Mouse (Mus musculus) stomach, embryonic 14.5 days (tissue): ENCODE results near the gene Ccdc121. TPM values are rescaled to one million over a fixed set of nuclear protein-coding genes. Genes with fewer than 3 reads are reported as not detected.

Experiments
- ATAC-seq: fragments of 200-750 bp; cut with Nextera tagmentation; 2 replicates; pipeline ENCODE4 v1.8.0; 2017; ENCODE audit warnings: low read depth, moderate TSS enrichment; ENCODE audit not compliant: insufficient number of reproducible peaks, insufficient read depth, low FRiP score
- H3K27ac ChIP-seq: fragments of 300-500 bp; sonication (generic); 2 replicates; pipeline ENCODE4 v1.5.1; 2014; ENCODE audit warnings: mild to moderate bottlenecking, low read length, moderate library complexity, mixed read lengths
- H3K27me3 ChIP-seq: fragments of 300-500 bp; sonication (generic); 2 replicates; pipeline ENCODE4 v1.6.1; 2014; ENCODE audit warnings: low read length, control low read depth, mixed read lengths; ENCODE audit not compliant: control insufficient read depth, insufficient read depth
- H3K36me3 ChIP-seq: fragments of 300-500 bp; sonication (generic); 2 replicates; pipeline ENCODE4 v1.6.1; 2014; ENCODE audit warnings: mild to moderate bottlenecking, control low read depth, low read length, moderate library complexity, mixed read lengths; ENCODE audit not compliant: control insufficient read depth, insufficient read depth
- H3K4me1 ChIP-seq: fragments of 300-500 bp; sonication (generic); 2 replicates; pipeline ENCODE4 v1.6.1; 2014; ENCODE audit warnings: low read length, control low read depth, mixed read lengths; ENCODE audit not compliant: control insufficient read depth, insufficient read depth
- H3K4me2 ChIP-seq: fragments of 300-500 bp; sonication (generic); replicated peaks from 2 replicates; pipeline ENCODE4 v1.6.1; 2014; ENCODE audit warnings: low read depth, low read length, control low read depth
- H3K4me3 ChIP-seq: fragments of 300-500 bp; sonication (generic); 2 replicates; pipeline ENCODE4 v1.5.1; 2014; ENCODE audit warnings: low read depth, low read length, control low read depth
- H3K9ac ChIP-seq: fragments of 300-500 bp; sonication (generic); replicated peaks from 2 replicates; pipeline ENCODE4 v1.6.1; 2014; ENCODE audit warnings: low read depth, mild to moderate bottlenecking, control low read depth, low read length, moderate library complexity, mixed read lengths
- H3K9me3 ChIP-seq: fragments of 300-500 bp; sonication (generic); 2 replicates; pipeline ENCODE4 v1.6.1; 2016; ENCODE audit warnings: low read depth, low read length, control low read depth; ENCODE audit not compliant: control insufficient read depth
- WGBS: fragments of 180-500 bp; shearing (Covaris S2); extraction: QIAGEN DNeasy Blood & Tissue Kit; methylation state at CpG from one replicate; pipeline ENCODE4 v1.1.7; 2014; 5-methylcytosine and 5-hydroxymethylcytosine counted together
- polyA plus RNA-seq: library from polyadenylated mRNA; unstranded; fragments of >200 nt; fragmentation: Nextera tagmentation; extraction: Ambion mirVana; gene quantifications from 2 replicates; pipeline ENCODE4 v1.2.1, GENCODE M21; 2014

The Ccdc121 gene
- not detected in 2 replicates for polyA plus RNA-seq

GRCm38 (mm10) chr1:181511307-181511706 lies at the start of gene Ccdc121:
Ccdc121 (minus strand) TSS chr1:181511451.
- Histone ChIP-seq H3K27ac (no peak within 1 kb of the TSS), H3K4me1 (no peaks in the 10 kb centered on the region), H3K4me3 (no peak within 1 kb of the TSS), H3K27me3 (no peaks in the 10 kb centered on the region), H3K9me3 (no peaks in the 10 kb centered on the region), H3K4me2 (no peak within 1 kb of the TSS), H3K9ac (no peak within 1 kb of the TSS), H3K36me3 (no peaks in the 10 kb centered on the region)
- no peak for ATAC-seq
- WGBS, result 46% methylated on average over 4 of the region's 4 CpGs

- H3K4me1 ChIP-seq, result no peaks in the 10 kb centered on the region
- no peak overlapping the region for H3K27ac ChIP-seq
- H3K36me3 ChIP-seq, result no peaks in the 10 kb centered on the region
- H3K9ac ChIP-seq, result no peak overlapping the region
- H3K27me3 ChIP-seq, result no peaks in the 10 kb centered on the region
- H3K4me3 ChIP-seq, result no peak overlapping the region
- H3K4me2 ChIP-seq, result no peak overlapping the region
- no peak for ATAC-seq
- 85% methylated on average over 6 of the region's 6 CpGs for WGBS
- no peaks in the 10 kb centered on the region for H3K9me3 ChIP-seq
Observed at GRCm38 (mm10) chr1:181560325-181560724, 49.1 kb upstream of the Ccdc121 start.

- Histone ChIP-seq H3K36me3 (no peaks in the 10 kb centered on the region), H3K27me3 (no peaks in the 10 kb centered on the region), H3K4me3 (no peak overlapping the region), H3K9ac (no peak overlapping the region), H3K27ac (no peak overlapping the region), H3K9me3 (no peaks in the 10 kb centered on the region), H3K4me1 (no peaks in the 10 kb centered on the region), H3K4me2 (no peak overlapping the region)
- WGBS, result 80% methylated on average over 10 of the region's 10 CpGs
- no peak for ATAC-seq
Observed at GRCm38 (mm10) chr1:181559655-181560054, 48.4 kb upstream of the Ccdc121 start.

GRCm38 (mm10) chr1:181555475-181555874 lies 44.2 kb upstream of the Ccdc121 start:
- no peak overlapping the region for H3K4me3 ChIP-seq
- H3K36me3 ChIP-seq, result no peaks in the 10 kb centered on the region
- no peak for ATAC-seq
- WGBS, result 80% methylated on average over 5 of the region's 5 CpGs
- H3K4me1 ChIP-seq, result no peaks in the 10 kb centered on the region
- no peak overlapping the region for H3K9ac ChIP-seq
- H3K27ac ChIP-seq, result no peak overlapping the region
- H3K9me3 ChIP-seq, result no peaks in the 10 kb centered on the region
- H3K4me2 ChIP-seq, result no peak overlapping the region
- no peaks in the 10 kb centered on the region for H3K27me3 ChIP-seq

GRCm38 (mm10) chr1:181552533-181553410 lies 41.5 kb upstream of the Ccdc121 start:
- Histone ChIP-seq H3K4me1 (no peaks in the 10 kb centered on the region), H3K9ac (no peak overlapping the region), H3K36me3 (no peaks in the 10 kb centered on the region), H3K27me3 (no peaks in the 10 kb centered on the region), H3K4me3 (no peak overlapping the region), H3K4me2 (no peak overlapping the region), H3K27ac (no peak overlapping the region), H3K9me3 (no peaks in the 10 kb centered on the region)
- no peak for ATAC-seq
- WGBS, result 37% methylated on average over 10 of the region's 10 CpGs

- Histone ChIP-seq H3K4me3 (no peak overlapping the region), H3K4me1 (no peaks in the 10 kb centered on the region), H3K4me2 (no peak overlapping the region), H3K9me3 (no peaks in the 10 kb centered on the region), H3K36me3 (no peaks in the 10 kb centered on the region), H3K9ac (no peak overlapping the region), H3K27me3 (no peaks in the 10 kb centered on the region), H3K27ac (no peak overlapping the region)
- no peak for ATAC-seq
- WGBS, result 49% methylated on average over 5 of the region's 5 CpGs
Observed at GRCm38 (mm10) chr1:181550826-181551225, 39.6 kb upstream of the Ccdc121 start.

GRCm38 (mm10) chr1:181549987-181550386 lies 38.7 kb upstream of the Ccdc121 start:
- WGBS, result 90% methylated on average over 8 of the region's 8 CpGs
- H3K4me3 ChIP-seq, result no peak overlapping the region
- H3K9me3 ChIP-seq, result no peaks in the 10 kb centered on the region
- no peak overlapping the region for H3K27ac ChIP-seq
- no peak overlapping the region for H3K9ac ChIP-seq
- H3K4me1 ChIP-seq, result no peaks in the 10 kb centered on the region
- H3K27me3 ChIP-seq, result no peaks in the 10 kb centered on the region
- H3K36me3 ChIP-seq, result no peaks in the 10 kb centered on the region
- no peak for ATAC-seq
- no peak overlapping the region for H3K4me2 ChIP-seq

- Histone ChIP-seq H3K4me3 (no peak overlapping the region), H3K4me2 (peak overlapping the region; percentile 21; the same call in 1 of the 2 replicates), H3K36me3 (no peaks in the 10 kb centered on the region), H3K27ac (no peak overlapping the region), H3K9ac (no peak overlapping the region), H3K27me3 (no peaks in the 10 kb centered on the region), H3K4me1 (peaks cover 4% of the 10 kb centered on the region; the same call in 1 of the 2 replicates), H3K9me3 (no peaks in the 10 kb centered on the region)
- ATAC-seq, result peak; percentile 65
- WGBS, result 27% methylated on average over 23 of the region's 23 CpGs
Observed at GRCm38 (mm10) chr1:181545044-181545772, 34.0 kb upstream of the Ccdc121 start.
